ENCODE assay signal across 21 mouse cellular contexts in genomic region chr9:94856093-94856492, GRCm38 (mm10).
DNase-seq lines count a peak whose midpoint lies in the region; ATAC-seq and TF ChIP-seq lines count a peak whose summit lies in the region.
"Had no signal": no experiment of that assay in that cellular context is flagged by ENCODE, and none has a peak within 500 bp of the region (broad histone marks: within the 10 kb centered on the region; RNA-seq: fewer than 3 reads in every experiment).

No protein-coding gene starts in this region.

- peak; percentile 21 for DNase-seq in forebrain, embryonic 14.5 days (ENCODE audit: low spot score)
- no peak for DNase-seq in forebrain, embryonic 11.5 days (ENCODE audit: low spot score)
- no peak for DNase-seq in midbrain, postnatal 0 days (ENCODE audit: low spot score)
- no peak for DNase-seq in midbrain, embryonic 11.5 days (ENCODE audit: low spot score, missing footprints)
- peak; percentile 16 for DNase-seq in retina, embryonic 14.5 days (ENCODE audit: low spot score)
- DNase-seq in layer of hippocampus, postnatal 14 days (ENCODE audit: low spot score in 2 of 2) = no peak
- no peak for DNase-seq in right cerebral cortex, adult 2 months (ENCODE audit: low spot score in 2 of 2)
- DNase-seq: adrenal gland, postnatal 14 days; cerebellum, adult 18-20 months; cerebellum, adult 9-11 months; cerebellum, postnatal 36 days; gastrocnemius, postnatal 10 days; heart, adult 18-20 months; heart, postnatal 10 days; heart, postnatal 4 days had no signal

- no peak for ATAC-seq in forebrain, embryonic 14.5 days
- ATAC-seq in forebrain, embryonic 11.5 days (replicated peaks; ENCODE audit: low FRiP score) = no peak
- ATAC-seq in midbrain, postnatal 0 days (ENCODE audit: low FRiP score) = no peak
- no peak for ATAC-seq in midbrain, embryonic 11.5 days (ENCODE audit: low FRiP score)
- ATAC-seq: activated CD4-positive, CD25-positive, alpha-beta regulatory T cell, adult 4 months; hindbrain, embryonic 16.5 days; Patski had no signal

- H3K4me1 ChIP-seq in forebrain, embryonic 14.5 days (ENCODE audit: control insufficient read depth, insufficient read depth, low read length) = peaks cover 7% of the 10 kb centered on the region; the same call in 1 of the 2 replicates
- H3K4me1 ChIP-seq in forebrain, embryonic 11.5 days (replicated peaks; ENCODE audit: control insufficient read depth, insufficient read depth, low read length) = no peaks in the 10 kb centered on the region
- H3K4me1 ChIP-seq in midbrain, postnatal 0 days (ENCODE audit: insufficient read depth, low read length) = no peaks in the 10 kb centered on the region
- no peaks in the 10 kb centered on the region for H3K4me1 ChIP-seq in midbrain, embryonic 11.5 days (ENCODE audit: control insufficient read depth, insufficient read depth, low read length)
- H3K4me1 ChIP-seq: embryonic facial prominence, embryonic 13.5 days; heart, embryonic 10.5 days; hindbrain, embryonic 12.5 days had no signal

- H3K4me3 ChIP-seq in forebrain, embryonic 14.5 days (ENCODE audit: low read depth, low read length) = no peak overlapping the region
- no peak overlapping the region for H3K4me3 ChIP-seq in forebrain, embryonic 11.5 days (ENCODE audit: low read depth, low read length)
- no peak overlapping the region for H3K4me3 ChIP-seq in midbrain, postnatal 0 days (ENCODE audit: low read depth, low read length)
- H3K4me3 ChIP-seq in midbrain, embryonic 11.5 days (ENCODE audit: low read depth, low read length) = no peak overlapping the region
- H3K4me3 ChIP-seq: embryonic facial prominence, embryonic 13.5 days; heart, embryonic 10.5 days; hindbrain, embryonic 12.5 days had no signal

- H3K9me3 ChIP-seq in forebrain, embryonic 14.5 days (replicated peaks; ENCODE audit: control insufficient read depth, low read length) = no peaks in the 10 kb centered on the region
- H3K9me3 ChIP-seq in forebrain, embryonic 11.5 days (ENCODE audit: control insufficient read depth, low read length) = no peaks in the 10 kb centered on the region
- H3K9me3 ChIP-seq in midbrain, postnatal 0 days (ENCODE audit: low read length) = no peaks in the 10 kb centered on the region
- no peaks in the 10 kb centered on the region for H3K9me3 ChIP-seq in midbrain, embryonic 11.5 days (ENCODE audit: control insufficient read depth, low read length)
- H3K9me3 ChIP-seq: embryonic facial prominence, embryonic 13.5 days; heart, embryonic 10.5 days; hindbrain, embryonic 12.5 days had no signal

- no peak overlapping the region for H3K4me2 ChIP-seq in forebrain, embryonic 14.5 days (ENCODE audit: low read length)
- no peak overlapping the region for H3K4me2 ChIP-seq in forebrain, embryonic 11.5 days (ENCODE audit: low read depth, low read length, severe bottlenecking)
- H3K4me2 ChIP-seq in midbrain, postnatal 0 days (ENCODE audit: low read depth, low read length, poor library complexity, severe bottlenecking) = no peak overlapping the region
- no peak overlapping the region for H3K4me2 ChIP-seq in midbrain, embryonic 11.5 days
- H3K4me2 ChIP-seq: embryonic facial prominence, embryonic 13.5 days; hindbrain, embryonic 12.5 days had no signal

- H3K9ac ChIP-seq in forebrain, embryonic 14.5 days (ENCODE audit: low read length) = no peak overlapping the region
- H3K9ac ChIP-seq in forebrain, embryonic 11.5 days (ENCODE audit: low read length) = no peak overlapping the region; the same call in 1 of the 2 replicates
- H3K9ac ChIP-seq in midbrain, postnatal 0 days (replicated peaks; ENCODE audit: low read length, poor library complexity, severe bottlenecking) = no peak overlapping the region
- H3K9ac ChIP-seq in midbrain, embryonic 11.5 days (ENCODE audit: low read length) = no peak overlapping the region
- H3K9ac ChIP-seq: embryonic facial prominence, embryonic 13.5 days; hindbrain, embryonic 12.5 days had no signal

- H3K36me3 ChIP-seq in forebrain, embryonic 14.5 days (ENCODE audit: control insufficient read depth, insufficient read depth, low read length) = no peaks in the 10 kb centered on the region
- H3K36me3 ChIP-seq in forebrain, embryonic 11.5 days (ENCODE audit: control insufficient read depth, insufficient read depth, low read length) = no peaks in the 10 kb centered on the region
- no peaks in the 10 kb centered on the region for H3K36me3 ChIP-seq in midbrain, postnatal 0 days (ENCODE audit: insufficient read depth, low read length)
- no peaks in the 10 kb centered on the region for H3K36me3 ChIP-seq in midbrain, embryonic 11.5 days (ENCODE audit: control insufficient read depth, insufficient read depth, low read length)
- H3K36me3 ChIP-seq: embryonic facial prominence, embryonic 13.5 days; heart, embryonic 10.5 days; hindbrain, embryonic 12.5 days had no signal

- H3K27me3 ChIP-seq in forebrain, embryonic 14.5 days (replicated peaks; ENCODE audit: control insufficient read depth, insufficient read depth, low read length) = no peaks in the 10 kb centered on the region
- no peaks in the 10 kb centered on the region for H3K27me3 ChIP-seq in forebrain, embryonic 11.5 days (ENCODE audit: control insufficient read depth, insufficient read depth, low read length)
- H3K27me3 ChIP-seq in midbrain, postnatal 0 days (ENCODE audit: insufficient read depth, low read length) = no peaks in the 10 kb centered on the region
- H3K27me3 ChIP-seq in midbrain, embryonic 11.5 days (ENCODE audit: control insufficient read depth, insufficient read depth, low read length) = no peaks in the 10 kb centered on the region
- H3K27me3 ChIP-seq: embryonic facial prominence, embryonic 13.5 days; hindbrain, embryonic 12.5 days; Patski had no signal

- H3K27ac ChIP-seq in forebrain, embryonic 14.5 days (ENCODE audit: low read depth, low read length) = 0 out of 2 replicates have a peak overlapping the region, but pooled peaks have one; percentile 21
- no peak overlapping the region for H3K27ac ChIP-seq in forebrain, embryonic 11.5 days (ENCODE audit: low read depth, low read length)
- peak overlapping the region; percentile 18; the same call in 1 of the 2 replicates for H3K27ac ChIP-seq in midbrain, postnatal 0 days (ENCODE audit: low read depth, low read length)
- no peak overlapping the region for H3K27ac ChIP-seq in midbrain, embryonic 11.5 days (ENCODE audit: low read depth, low read length)
- H3K27ac ChIP-seq: embryonic facial prominence, embryonic 13.5 days; heart, embryonic 10.5 days; hindbrain, embryonic 12.5 days had no signal

- no peak for TF ChIP-seq CTCF in midbrain, postnatal 0 days (IDR thresholded peaks at IDR 0.05)

- 55% methylated on average over 3 of the region's 3 CpGs for WGBS in forebrain, embryonic 14.5 days
- 52% methylated on average over 3 of the region's 3 CpGs for WGBS in forebrain, embryonic 11.5 days
- 49% methylated on average over 3 of the region's 3 CpGs for WGBS in midbrain, postnatal 0 days
- 67% methylated on average over 3 of the region's 3 CpGs for WGBS in midbrain, embryonic 11.5 days

Comparison
In these comparisons a context has a peak if more than half of its experiments do, and no peak if none do; other contexts are left out.
1. DNase-seq: peak in forebrain, embryonic 14.5 days (single experiment) and retina, embryonic 14.5 days (single experiment); none in forebrain, embryonic 11.5 days (single experiment), midbrain, postnatal 0 days (single experiment), midbrain, embryonic 11.5 days (single experiment), layer of hippocampus, postnatal 14 days (0 of 2) and right cerebral cortex, adult 2 months (0 of 2).
2. H3K27ac ChIP-seq: peak in forebrain, embryonic 14.5 days (single experiment) and midbrain, postnatal 0 days (single experiment); none in forebrain, embryonic 11.5 days (single experiment) and midbrain, embryonic 11.5 days (single experiment).